Mouse (Mus musculus): ENCODE data around the gene Apip.

Gene Apip

GRCm38 (mm10) chr2:103073219-103073982 lies at the start of gene Apip, which contains the start of gene Pdhx:
Gene Apip, plus strand, starts transcription at chr2:103073675.
Gene Pdhx, minus strand, starts transcription at chr2:103073513.
- DNase-seq (ENCODE audit: low spot score) = peak; percentile 99

DNA sequence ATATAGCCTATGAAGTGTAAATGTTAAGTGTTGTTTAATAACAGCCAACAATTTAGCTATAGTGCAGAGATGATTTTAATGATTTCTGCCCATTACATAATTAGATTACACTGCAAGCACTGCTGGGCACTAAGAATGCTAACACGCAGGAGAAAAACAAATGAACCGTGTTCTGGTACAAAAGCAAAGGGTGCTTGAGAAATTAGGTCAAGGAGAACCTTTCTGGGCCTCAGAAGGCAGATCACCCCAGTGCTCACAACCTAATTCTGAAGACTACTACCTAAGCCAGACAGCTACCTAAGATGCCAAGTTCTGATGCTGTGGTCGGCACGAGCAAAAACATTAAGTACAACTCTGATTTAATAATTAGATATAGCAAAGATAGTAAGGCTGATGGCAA lies 35.6 kb upstream of the Apip start:
- DNase-seq (ENCODE audit: low spot score) = no peak

DNA sequence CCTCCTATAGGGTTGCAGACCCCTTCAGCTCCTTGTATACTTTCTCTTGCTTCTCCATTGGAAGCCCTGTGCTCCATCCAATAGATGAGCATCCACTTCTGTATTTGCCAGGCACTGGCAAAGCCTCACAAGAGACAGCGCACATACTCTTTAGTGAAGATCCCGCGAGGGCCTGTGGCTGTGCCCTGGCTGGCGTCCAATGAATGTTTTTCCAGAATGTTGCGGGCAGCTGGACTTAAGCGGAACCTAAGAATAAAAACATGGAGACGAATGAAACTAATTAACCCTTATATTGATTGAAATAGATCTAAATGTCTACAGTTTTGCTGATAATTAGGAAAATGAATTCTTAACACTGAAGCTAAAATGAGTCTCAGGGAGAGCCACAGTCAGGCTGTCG lies 32.6 kb upstream of the Apip start:
- DNase-seq (ENCODE audit: low spot score) = no peak

DNA sequence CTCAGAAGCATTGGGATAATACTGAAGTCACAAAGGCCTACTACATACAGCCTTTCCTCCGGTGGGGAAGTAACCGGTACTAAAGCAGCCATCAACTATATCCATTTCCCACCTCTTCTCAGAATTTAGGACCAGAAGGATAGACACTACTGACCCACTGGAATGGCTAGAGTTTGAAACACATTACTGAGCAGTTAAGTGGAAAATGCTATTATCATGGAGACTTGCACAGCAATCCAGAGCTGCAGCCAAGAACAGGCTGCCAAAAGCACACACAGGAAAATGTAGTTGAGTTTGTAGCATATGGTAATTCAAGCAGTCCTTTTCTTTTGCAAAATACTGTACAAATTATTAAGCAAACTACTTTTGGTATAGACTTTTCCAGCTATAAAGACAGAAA lies 28.2 kb upstream of the Apip start:
- no peak for DNase-seq (ENCODE audit: low spot score)

DNA sequence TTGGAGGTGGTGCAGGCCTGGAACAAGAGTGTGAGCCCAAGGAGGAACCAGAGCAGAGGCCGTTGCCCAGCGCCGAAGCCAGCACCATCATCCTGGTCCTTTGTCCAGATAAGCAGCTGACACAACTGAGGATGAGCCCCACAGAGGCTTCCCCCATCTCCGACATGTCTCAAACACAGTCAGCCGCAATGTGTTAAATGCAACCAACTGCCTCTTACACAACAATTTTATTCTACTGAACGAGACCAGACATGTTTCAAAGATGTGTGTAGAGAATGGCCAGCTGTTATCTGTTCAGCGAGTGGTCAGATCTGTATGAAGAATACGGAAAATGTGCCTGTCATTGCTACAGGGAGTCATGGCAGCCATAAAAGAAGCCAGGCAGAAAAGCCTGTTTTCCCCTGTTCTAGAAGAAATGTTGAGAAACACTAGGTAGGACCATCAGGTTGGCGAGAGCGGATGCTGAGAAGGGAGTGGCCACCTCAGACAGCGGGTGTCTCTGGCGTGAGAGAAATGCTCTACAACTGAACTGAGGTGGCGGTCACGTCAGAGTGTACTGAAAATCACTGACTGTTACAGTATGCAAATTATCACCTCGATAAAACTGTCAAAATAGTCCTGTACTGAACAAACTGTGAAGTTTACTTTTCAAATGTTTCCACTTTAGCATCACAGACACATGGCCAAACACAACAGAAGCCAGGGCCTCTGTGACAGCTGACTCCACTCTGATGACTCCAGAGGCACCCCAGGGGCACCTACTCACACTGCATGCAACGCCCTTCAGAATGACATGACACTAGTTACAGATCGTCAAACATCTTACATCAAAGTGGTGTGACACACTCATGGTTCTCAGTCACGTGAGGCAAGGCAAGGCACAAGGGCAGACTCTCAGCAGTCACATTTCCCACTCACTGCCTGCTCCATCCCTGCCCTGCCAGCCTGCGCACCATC lies 21.3 kb upstream of the Apip start:
- no peak for DNase-seq (ENCODE audit: low spot score)

DNA sequence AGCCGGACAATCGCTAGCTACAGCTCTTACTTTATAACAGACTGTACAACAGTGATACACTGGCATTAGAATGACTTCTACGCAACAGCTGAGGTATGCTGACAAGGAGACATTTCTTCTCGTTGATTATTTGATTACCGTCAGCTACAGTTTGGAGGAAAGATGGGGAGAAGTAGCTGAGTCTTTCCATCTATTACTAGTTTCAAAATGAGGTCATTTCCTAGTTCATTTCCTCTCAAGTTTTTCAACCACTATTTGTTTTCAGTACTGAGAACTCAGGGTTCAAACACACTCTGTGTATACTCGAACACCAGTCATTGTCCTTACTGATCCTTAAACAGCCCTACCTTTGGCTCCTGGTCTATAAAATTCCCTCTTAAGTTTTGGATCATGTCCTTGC lies 17.7 kb upstream of the Apip start:
- no peak for DNase-seq (ENCODE audit: low spot score)

DNA sequence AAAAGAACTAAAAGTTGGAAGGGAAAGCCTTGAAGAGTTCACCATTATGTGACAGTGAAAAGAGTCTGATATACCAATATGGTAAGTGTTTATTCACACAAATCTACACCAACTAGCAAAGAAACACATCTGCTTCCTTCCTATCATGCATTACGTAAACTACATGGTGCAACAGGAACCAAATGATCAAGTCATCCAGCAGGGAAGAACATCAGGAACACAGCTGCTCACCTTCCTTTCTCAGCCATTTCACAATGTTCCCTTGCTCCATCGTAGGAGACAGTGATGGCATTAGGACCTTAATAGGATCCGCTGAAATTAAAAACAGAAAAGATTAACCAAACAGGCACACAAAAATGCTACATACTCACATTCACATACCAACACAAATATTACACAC lies 15.2 kb upstream of the Apip start:
- no peak for DNase-seq (ENCODE audit: low spot score)

DNA sequence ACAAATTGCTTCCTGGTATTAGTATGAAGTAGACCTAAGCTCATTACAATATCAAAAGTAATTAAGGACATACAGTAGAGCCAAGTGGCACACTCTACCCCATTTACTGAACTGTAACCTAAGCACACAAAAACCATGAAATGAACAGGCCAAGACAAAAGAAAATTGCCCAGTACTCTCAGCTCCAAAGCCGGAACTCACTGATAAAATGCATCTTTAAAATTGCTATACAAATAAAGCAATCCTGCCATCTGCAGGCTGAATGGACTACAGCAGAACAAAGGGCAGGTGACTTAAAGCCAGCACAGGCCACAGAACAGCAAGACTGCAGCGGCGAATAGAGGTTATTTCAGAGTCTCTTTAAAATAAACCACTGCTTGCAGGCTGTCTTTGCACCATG lies 10.6 kb upstream of the Apip start:
- peak; percentile 45 for DNase-seq (ENCODE audit: low spot score)

- DNase-seq (ENCODE audit: low spot score) = no peak
These were observed 6.6 kb upstream of the Apip start for GRCm38 (mm10) chr2:103066683-103067551.

GRCm38 (mm10) chr2:103067552-103068207 lies 5.8 kb upstream of the Apip start:
- no peak for DNase-seq (ENCODE audit: low spot score)

DNA sequence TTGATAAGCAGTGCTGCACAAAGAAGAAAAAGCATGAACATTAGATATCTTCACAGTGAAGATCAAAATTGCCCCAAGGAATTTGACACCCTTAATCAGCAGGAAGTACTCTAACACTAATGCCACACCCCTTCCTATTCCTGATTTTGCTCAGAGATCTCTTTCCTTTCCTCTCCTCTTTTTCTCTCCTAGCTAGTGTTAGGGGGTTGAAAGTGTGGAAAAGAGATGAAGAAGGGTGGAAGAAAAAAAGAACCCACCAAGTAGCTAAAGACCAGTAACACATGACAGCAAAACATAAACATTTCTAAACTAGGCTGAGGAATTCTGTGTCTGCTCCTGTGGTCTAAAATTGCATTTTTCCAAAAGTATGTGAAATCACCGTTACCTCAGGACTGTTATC lies 4.9 kb upstream of the Apip start:
- no peak for DNase-seq (ENCODE audit: low spot score)

GRCm38 (mm10) chr2:103069752-103070405 lies 3.6 kb upstream of the Apip start:
- DNase-seq (ENCODE audit: low spot score) = no peak

DNA sequence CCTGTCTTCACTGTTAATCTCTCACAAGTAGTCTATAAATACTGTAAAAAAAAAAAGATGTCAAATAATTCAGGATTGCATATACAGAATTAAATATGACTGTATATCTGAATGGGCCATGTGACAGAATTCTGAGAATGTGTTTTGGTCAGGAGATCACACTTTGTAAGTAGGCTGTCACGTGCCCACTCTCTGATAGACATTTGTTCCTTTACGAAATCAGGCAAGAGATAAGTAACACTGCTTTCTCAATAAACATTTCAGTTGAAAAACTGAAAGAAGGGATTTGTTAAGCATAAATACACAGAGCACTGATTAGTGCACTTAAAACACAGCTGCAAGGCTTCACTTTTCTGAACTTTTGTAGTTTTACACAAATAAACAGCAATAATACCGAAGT lies 2.9 kb upstream of the Apip start:
- no peak for DNase-seq (ENCODE audit: low spot score)

GRCm38 (mm10) chr2:103081117-103081516 lies 7.6 kb downstream of the Apip start:
- DNase-seq (ENCODE audit: low spot score) = no peak

DNA sequence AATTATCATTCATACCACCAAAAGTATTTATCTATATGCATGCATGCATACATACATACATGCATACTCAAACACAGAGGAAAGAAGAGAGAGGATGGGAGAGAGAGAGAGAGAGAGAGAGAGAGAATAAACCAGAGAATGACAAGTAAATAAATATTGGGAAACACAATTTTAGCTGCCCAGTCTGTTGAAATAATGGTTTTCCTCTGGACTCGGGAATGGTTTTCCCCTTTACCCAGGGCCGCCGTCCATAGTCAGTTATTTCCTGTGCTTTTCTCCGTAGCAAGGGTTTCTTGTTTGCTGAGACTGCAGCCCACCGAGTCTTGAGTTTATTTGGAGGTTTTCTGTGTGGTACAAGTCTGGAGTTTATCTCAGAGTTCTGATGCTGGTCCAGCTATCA lies 8.2 kb downstream of the Apip start:
- DNase-seq (ENCODE audit: low spot score) = no peak

- DNase-seq (ENCODE audit: low spot score) = no peak
These were observed 9.4 kb downstream of the Apip start for GRCm38 (mm10) chr2:103082853-103083252.

GRCm38 (mm10) chr2:103084451-103084850 lies 11.0 kb downstream of the Apip start:
- peak; percentile 36 for DNase-seq (ENCODE audit: low spot score)

DNA sequence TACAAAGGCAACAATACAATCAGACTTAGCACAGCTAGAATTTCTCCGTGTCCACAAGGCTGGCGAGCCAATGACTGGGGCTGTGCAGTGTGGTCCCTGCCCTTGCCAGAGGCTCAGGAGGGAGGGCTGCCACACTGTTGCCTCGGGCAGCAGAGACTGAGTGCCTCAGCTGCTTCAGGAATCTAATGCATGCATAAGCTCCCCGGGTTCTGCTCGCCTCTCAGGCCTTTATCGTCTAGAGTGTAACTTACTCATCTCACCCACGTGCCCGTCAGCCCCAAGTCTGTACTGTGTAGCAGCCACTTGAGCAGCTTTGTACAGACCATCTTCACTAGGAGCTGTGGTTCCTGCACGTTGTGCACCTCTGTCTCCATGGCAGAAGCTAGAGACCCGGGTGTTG lies 12.2 kb downstream of the Apip start:
- DNase-seq (ENCODE audit: low spot score) = no peak

- peak; percentile 47 for DNase-seq (ENCODE audit: low spot score)
These were observed 13.0 kb downstream of the Apip start for GRCm38 (mm10) chr2:103086432-103086831.

- DNase-seq (ENCODE audit: low spot score) = no peak
These were observed 14.6 kb downstream of the Apip start for GRCm38 (mm10) chr2:103088099-103088498.

DNA sequence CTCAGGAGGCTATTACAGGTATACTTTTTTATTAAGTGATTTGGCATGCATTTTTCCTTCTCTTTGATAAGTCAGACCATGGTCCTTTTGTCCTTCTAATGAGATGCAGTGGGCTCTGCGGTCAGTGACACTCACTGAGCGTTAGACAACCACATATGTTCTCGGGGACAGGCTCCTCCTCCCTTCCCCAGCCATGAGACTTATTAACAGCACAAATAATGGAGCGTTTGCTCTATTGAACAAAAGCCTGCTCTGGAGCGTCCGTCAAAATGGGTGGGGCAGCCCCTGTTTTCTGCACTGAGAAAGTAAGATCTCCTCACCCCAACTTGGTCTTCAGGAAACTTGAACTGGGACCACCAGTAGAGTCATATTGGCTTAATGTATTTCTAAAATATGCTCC lies 16.0 kb downstream of the Apip start:
- no peak for DNase-seq (ENCODE audit: low spot score)

Measured in c-Kit-positive CD71-positive TER-119-positive erythroid progenitor cells, embryonic 14.5 days (primary cell).